Mouse (Mus musculus) forebrain, embryonic 10.5 days (tissue): ENCODE data around the gene Pou6f1. TPM values are rescaled to one million over a fixed set of nuclear protein-coding genes. Genes with fewer than 3 reads are reported as not detected.

Experiments
- DNase-seq: peaks from one replicate; pipeline ENCODE4 v3.0.0-alpha.2; 2017; ENCODE audit warnings: low spot score; ENCODE audit errors: extremely low spot score
- H3K27ac ChIP-seq: fragments of 300-500 bp; sonication (generic); 2 replicates; pipeline ENCODE4 v1.5.1; 2016; ENCODE audit warnings: mild to moderate bottlenecking
- H3K27me3 ChIP-seq: fragments of 300-500 bp; sonication (generic); 2 replicates; pipeline ENCODE4 v1.6.1; 2016; ENCODE audit warnings: mild to moderate bottlenecking; ENCODE audit not compliant: poor library complexity, severe bottlenecking
- H3K36me3 ChIP-seq: fragments of 300-500 bp; sonication (generic); replicated peaks from 2 replicates; pipeline ENCODE4 v1.6.1; 2016; ENCODE audit warnings: mild to moderate bottlenecking, moderate library complexity
- H3K4me1 ChIP-seq: fragments of 300-500 bp; sonication (generic); 2 replicates; pipeline ENCODE4 v1.6.1; 2016
- H3K4me3 ChIP-seq: fragments of 300-500 bp; sonication (generic); 2 replicates; pipeline ENCODE4 v1.5.1; 2016; ENCODE audit warnings: mild to moderate bottlenecking, moderate library complexity
- H3K9me3 ChIP-seq: fragments of 300-500 bp; sonication (generic); 2 replicates; pipeline ENCODE4 v1.6.1; 2016; ENCODE audit warnings: mild to moderate bottlenecking, moderate library complexity
- WGBS: fragments of 180-500 bp; shearing (Covaris S2); methylation state at CpG from one replicate; pipeline ENCODE4 v1.1.7; 2016; 5-methylcytosine and 5-hydroxymethylcytosine counted together
- polyA plus RNA-seq: library from polyadenylated mRNA; unstranded; fragments of >200 nt; fragmentation: Nextera tagmentation; extraction: Ambion mirVana; gene quantifications from 2 replicates; pipeline ENCODE4 v1.2.1, GENCODE M21; 2016

The Pou6f1 gene
- polyA plus RNA-seq, 1 experiment from 2014 or later: 4.9 TPM

- WGBS: 79% methylated on average over 8 of the region's 8 CpGs
- DNase-seq: no peak
- H3K36me3 ChIP-seq: peaks cover 12% of the 10 kb centered on the region
- H3K4me3 ChIP-seq: no peak overlapping the region
- peaks cover 4% of the 10 kb centered on the region; the same call in 1 of the 2 replicates for H3K27me3 ChIP-seq
- peaks cover 3% of the 10 kb centered on the region for H3K4me1 ChIP-seq
- H3K27ac ChIP-seq: no peak overlapping the region
- no peaks in the 10 kb centered on the region for H3K9me3 ChIP-seq
These were observed 9.3 kb downstream of the Pou6f1 start for GRCm38 (mm10) chr15:100590436-100590835.

GRCm38 (mm10) chr15:100588297-100588696, 11.5 kb downstream of the Pou6f1 start:
- Histone ChIP-seq H3K9me3 (no peaks in the 10 kb centered on the region), H3K27ac (no peak overlapping the region), H3K36me3 (peaks cover 13% of the 10 kb centered on the region), H3K27me3 (0 out of 2 replicates have a peak, but pooled peaks cover 4% of the 10 kb centered on the region), H3K4me3 (no peak overlapping the region), H3K4me1 (peaks cover 3% of the 10 kb centered on the region)
- 81% methylated on average over 6 of the region's 6 CpGs for WGBS
- DNase-seq: no peak

GRCm38 (mm10) chr15:100587166-100587565, 12.6 kb downstream of the Pou6f1 start:
- Histone ChIP-seq H3K4me3 (no peak overlapping the region), H3K9me3 (no peaks in the 10 kb centered on the region), H3K36me3 (peaks cover 13% of the 10 kb centered on the region), H3K4me1 (peaks cover 3% of the 10 kb centered on the region), H3K27ac (no peak overlapping the region), H3K27me3 (0 out of 2 replicates have a peak, but pooled peaks cover 4% of the 10 kb centered on the region)
- no peak for DNase-seq
- WGBS: 85% methylated on average over 4 of the region's 4 CpGs

- no peak for DNase-seq
- 90% methylated on average over 16 of the region's 16 CpGs for WGBS
- Histone ChIP-seq H3K36me3 (peaks cover 13% of the 10 kb centered on the region), H3K9me3 (no peaks in the 10 kb centered on the region), H3K27me3 (0 out of 2 replicates have a peak, but pooled peaks cover 4% of the 10 kb centered on the region), H3K4me3 (no peak overlapping the region), H3K4me1 (peaks cover 3% of the 10 kb centered on the region; the same call in 1 of the 2 replicates), H3K27ac (no peak overlapping the region)
These were observed 13.9 kb downstream of the Pou6f1 start for GRCm38 (mm10) chr15:100585931-100586330.

GRCm38 (mm10) chr15:100580108-100580507, 19.7 kb downstream of the Pou6f1 start:
- Histone ChIP-seq H3K9me3 (no peaks in the 10 kb centered on the region), H3K4me1 (no peaks in the 10 kb centered on the region), H3K4me3 (no peak overlapping the region), H3K27ac (no peak overlapping the region), H3K36me3 (no peaks in the 10 kb centered on the region; the same call in 1 of the 2 replicates), H3K27me3 (no peaks in the 10 kb centered on the region)
- no peak for DNase-seq
- WGBS: 93% methylated on average over 10 of the region's 10 CpGs

- no peaks in the 10 kb centered on the region; the same call in 1 of the 2 replicates for H3K36me3 ChIP-seq
- H3K4me3 ChIP-seq: no peak overlapping the region
- H3K9me3 ChIP-seq: no peaks in the 10 kb centered on the region
- no peak overlapping the region for H3K27ac ChIP-seq
- DNase-seq: no peak
- peaks cover 9% of the 10 kb centered on the region; the same call in 1 of the 2 replicates for H3K4me1 ChIP-seq
- WGBS: 87% methylated on average over 16 of the region's 16 CpGs
- H3K27me3 ChIP-seq: no peaks in the 10 kb centered on the region
These were observed 21.8 kb downstream of the Pou6f1 start for GRCm38 (mm10) chr15:100577972-100578371.

GRCm38 (mm10) chr15:100576810-100577209, 23.0 kb downstream of the Pou6f1 start:
- Histone ChIP-seq H3K27ac (no peak overlapping the region), H3K4me3 (no peak overlapping the region), H3K4me1 (peaks cover 9% of the 10 kb centered on the region; the same call in 1 of the 2 replicates), H3K27me3 (no peaks in the 10 kb centered on the region), H3K36me3 (no peaks in the 10 kb centered on the region; the same call in 1 of the 2 replicates), H3K9me3 (no peaks in the 10 kb centered on the region)
- WGBS: 87% methylated on average over 6 of the region's 6 CpGs
- DNase-seq: no peak

- Histone ChIP-seq H3K9me3 (no peaks in the 10 kb centered on the region), H3K4me3 (no peak overlapping the region), H3K4me1 (peaks cover 9% of the 10 kb centered on the region; the same call in 1 of the 2 replicates), H3K36me3 (no peaks in the 10 kb centered on the region; the same call in 1 of the 2 replicates), H3K27me3 (no peaks in the 10 kb centered on the region), H3K27ac (no peak overlapping the region)
- no peak for DNase-seq
- 89% methylated on average over 6 of the region's 6 CpGs for WGBS
These were observed 23.4 kb downstream of the Pou6f1 start for GRCm38 (mm10) chr15:100576392-100576791.

- H3K36me3 ChIP-seq: no peaks in the 10 kb centered on the region; the same call in 1 of the 2 replicates
- no peak overlapping the region for H3K27ac ChIP-seq
- no peaks in the 10 kb centered on the region for H3K9me3 ChIP-seq
- H3K27me3 ChIP-seq: no peaks in the 10 kb centered on the region
- no peak for DNase-seq
- WGBS: 91% methylated on average over 12 of the region's 12 CpGs
- H3K4me1 ChIP-seq: peaks cover 9% of the 10 kb centered on the region; the same call in 1 of the 2 replicates
- no peak overlapping the region for H3K4me3 ChIP-seq
These were observed 24.4 kb downstream of the Pou6f1 start for GRCm38 (mm10) chr15:100575366-100575765.

- H3K4me1 ChIP-seq: peaks cover 9% of the 10 kb centered on the region; the same call in 1 of the 2 replicates
- H3K27ac ChIP-seq: no peak overlapping the region
- H3K27me3 ChIP-seq: no peaks in the 10 kb centered on the region
- 86% methylated on average over 2 of the region's 2 CpGs for WGBS
- DNase-seq: no peak
- no peaks in the 10 kb centered on the region for H3K9me3 ChIP-seq
- H3K4me3 ChIP-seq: no peak overlapping the region
- no peaks in the 10 kb centered on the region for H3K36me3 ChIP-seq
These were observed 25.4 kb downstream of the Pou6f1 start for GRCm38 (mm10) chr15:100574378-100574777.

GRCm38 (mm10) chr15:100573946-100574345, 25.8 kb downstream of the Pou6f1 start:
- Histone ChIP-seq H3K4me1 (peaks cover 9% of the 10 kb centered on the region; the same call in 1 of the 2 replicates), H3K9me3 (no peaks in the 10 kb centered on the region), H3K27ac (no peak overlapping the region), H3K27me3 (no peaks in the 10 kb centered on the region), H3K36me3 (no peaks in the 10 kb centered on the region), H3K4me3 (no peak overlapping the region)
- 74% methylated on average over 6 of the region's 6 CpGs for WGBS
- no peak for DNase-seq

GRCm38 (mm10) chr15:100569239-100569638, 30.5 kb downstream of the Pou6f1 start:
- Histone ChIP-seq H3K27me3 (no peaks in the 10 kb centered on the region), H3K36me3 (no peaks in the 10 kb centered on the region), H3K27ac (no peak overlapping the region), H3K4me3 (no peak overlapping the region), H3K4me1 (peaks cover 9% of the 10 kb centered on the region; the same call in 1 of the 2 replicates), H3K9me3 (no peaks in the 10 kb centered on the region)
- WGBS: 77% methylated on average over 3 of the region's 3 CpGs
- no peak for DNase-seq

- H3K9me3 ChIP-seq: no peaks in the 10 kb centered on the region
- H3K27me3 ChIP-seq: no peaks in the 10 kb centered on the region
- no peaks in the 10 kb centered on the region for H3K4me1 ChIP-seq
- no peak for DNase-seq
- H3K27ac ChIP-seq: no peak overlapping the region
- no peaks in the 10 kb centered on the region for H3K36me3 ChIP-seq
- WGBS: 76% methylated on average over 2 of the region's 2 CpGs
- H3K4me3 ChIP-seq: no peak overlapping the region
These were observed 33.3 kb downstream of the Pou6f1 start for GRCm38 (mm10) chr15:100566531-100566930.
